Mouse (Mus musculus): ENCODE measurements around the gene P4ha2.
A peak's percentile ranks its signal among the peaks of the same experiment; 100 is the strongest.

Gene P4ha2

GRCm38 (mm10) chr11:54107239-54107638, 7.3 kb downstream of the P4ha2 start:
- no peak for DNase-seq (ENCODE audit: low spot score)

- no peak for DNase-seq (ENCODE audit: low spot score)
These were observed 8.2 kb downstream of the P4ha2 start for GRCm38 (mm10) chr11:54108131-54108530.

- no peak for DNase-seq (ENCODE audit: low spot score)
These were observed 9.0 kb downstream of the P4ha2 start for GRCm38 (mm10) chr11:54108894-54109293.

- DNase-seq (ENCODE audit: low spot score), result no peak
These were observed 11.4 kb downstream of the P4ha2 start for GRCm38 (mm10) chr11:54111291-54111690.

GRCm38 (mm10) chr11:54111976-54112741, 12.3 kb downstream of the P4ha2 start:
- no peak for DNase-seq (ENCODE audit: low spot score)

GRCm38 (mm10) chr11:54112920-54113319, 13.0 kb downstream of the P4ha2 start:
- DNase-seq (ENCODE audit: low spot score), result peak; percentile 95

GRCm38 (mm10) chr11:54113352-54113751, 13.5 kb downstream of the P4ha2 start:
- no peak for DNase-seq (ENCODE audit: low spot score)

- DNase-seq (ENCODE audit: low spot score), result no peak
These were observed 14.9 kb downstream of the P4ha2 start for GRCm38 (mm10) chr11:54114746-54115145.

GRCm38 (mm10) chr11:54115301-54115700, 15.4 kb downstream of the P4ha2 start:
- DNase-seq (ENCODE audit: low spot score), result no peak

GRCm38 (mm10) chr11:54115911-54116310, 16.0 kb downstream of the P4ha2 start:
- no peak for DNase-seq (ENCODE audit: low spot score)

GRCm38 (mm10) chr11:54116406-54116805, 16.5 kb downstream of the P4ha2 start:
- no peak for DNase-seq (ENCODE audit: low spot score)

GRCm38 (mm10) chr11:54117096-54117495, 17.2 kb downstream of the P4ha2 start:
- DNase-seq (ENCODE audit: low spot score), result no peak

- no peak for DNase-seq (ENCODE audit: low spot score)
These were observed 19.2 kb downstream of the P4ha2 start for GRCm38 (mm10) chr11:54119126-54119525.

GRCm38 (mm10) chr11:54119740-54120360, 20.0 kb downstream of the P4ha2 start:
- no peak for DNase-seq (ENCODE audit: low spot score)

GRCm38 (mm10) chr11:54122416-54123264, 22.7 kb downstream of the P4ha2 start:
- DNase-seq (ENCODE audit: low spot score), result no peak

- no peak for DNase-seq (ENCODE audit: low spot score)
These were observed 26.2 kb downstream of the P4ha2 start for GRCm38 (mm10) chr11:54125982-54126648.

GRCm38 (mm10) chr11:54126654-54127374, 26.9 kb downstream of the P4ha2 start:
- no peak for DNase-seq (ENCODE audit: low spot score)

GRCm38 (mm10) chr11:54127397-54127796, 27.5 kb downstream of the P4ha2 start:
- no peak for DNase-seq (ENCODE audit: low spot score)

- DNase-seq (ENCODE audit: low spot score), result no peak
These were observed 30.1 kb downstream of the P4ha2 start for GRCm38 (mm10) chr11:54129955-54130354.

- DNase-seq (ENCODE audit: low spot score), result no peak
These were observed 30.8 kb downstream of the P4ha2 start for GRCm38 (mm10) chr11:54130721-54131120.

GRCm38 (mm10) chr11:54132290-54132689, 32.4 kb downstream of the P4ha2 start:
- no peak for DNase-seq (ENCODE audit: low spot score)

Data from ovary, adult 18-20 months (tissue).